Mouse (Mus musculus) neural tube, embryonic 14.5 days (tissue): Measurements from ENCODE around the gene Mgll. TPM values are rescaled to one million over a fixed set of nuclear protein-coding genes. Genes with fewer than 3 reads are reported as not detected.

ENCODE experiments used
- ATAC-seq: fragments of 200-750 bp; cut with Nextera tagmentation; 2 replicates; pipeline ENCODE4 v1.8.0; 2017; ENCODE audit warnings: low read depth, mild to moderate bottlenecking, moderate TSS enrichment, moderate library complexity
- H3K27ac ChIP-seq: fragments of 300-500 bp; sonication (generic); 2 replicates; pipeline ENCODE4 v1.5.1; 2014; ENCODE audit warnings: low read depth, mild to moderate bottlenecking, control low read depth, low read length, moderate library complexity, mixed read lengths
- H3K27me3 ChIP-seq: fragments of 300-500 bp; sonication (generic); 2 replicates; pipeline ENCODE4 v1.6.1; 2014; ENCODE audit warnings: low read length; ENCODE audit not compliant: control insufficient read depth, insufficient read depth
- H3K36me3 ChIP-seq: fragments of 300-500 bp; sonication (generic); 2 replicates; pipeline ENCODE4 v1.6.1; 2014; ENCODE audit warnings: low read length, mixed read lengths; ENCODE audit not compliant: control insufficient read depth, insufficient read depth
- H3K4me1 ChIP-seq: fragments of 300-500 bp; sonication (generic); 2 replicates; pipeline ENCODE4 v1.6.1; 2014; ENCODE audit warnings: low read length; ENCODE audit not compliant: control insufficient read depth, insufficient read depth
- H3K4me2 ChIP-seq: fragments of 300-500 bp; sonication (generic); 2 replicates; pipeline ENCODE4 v1.6.1; 2014; ENCODE audit warnings: mild to moderate bottlenecking, low read depth, low read length, control low read depth
- H3K4me3 ChIP-seq: fragments of 300-500 bp; sonication (generic); 2 replicates; pipeline ENCODE4 v1.5.1; 2014; ENCODE audit warnings: low read depth, low read length, control low read depth, mixed read lengths
- H3K9ac ChIP-seq: fragments of 300-500 bp; sonication (generic); replicated peaks from 2 replicates; pipeline ENCODE4 v1.6.1; 2014; ENCODE audit warnings: low read depth, mild to moderate bottlenecking, control low read depth, low read length, mixed read lengths
- H3K9me3 ChIP-seq: fragments of 300-500 bp; sonication (generic); 2 replicates; pipeline ENCODE4 v1.6.1; 2016; ENCODE audit warnings: low read length; ENCODE audit not compliant: control insufficient read depth
- WGBS: fragments of 180-500 bp; shearing (Covaris S2); extraction: QIAGEN DNeasy Blood & Tissue Kit; methylation state at CpG from one replicate; pipeline ENCODE4 v1.1.7; 2014; 5-methylcytosine and 5-hydroxymethylcytosine counted together
- polyA plus RNA-seq: library from polyadenylated mRNA; unstranded; fragments of >200 nt; fragmentation: Nextera tagmentation; extraction: Ambion mirVana; gene quantifications from 2 replicates; pipeline ENCODE4 v1.2.1, GENCODE M21; 2014

The Mgll gene
- polyA plus RNA-seq, 1 experiment from 2014 or later = 73.4 TPM

DNA sequence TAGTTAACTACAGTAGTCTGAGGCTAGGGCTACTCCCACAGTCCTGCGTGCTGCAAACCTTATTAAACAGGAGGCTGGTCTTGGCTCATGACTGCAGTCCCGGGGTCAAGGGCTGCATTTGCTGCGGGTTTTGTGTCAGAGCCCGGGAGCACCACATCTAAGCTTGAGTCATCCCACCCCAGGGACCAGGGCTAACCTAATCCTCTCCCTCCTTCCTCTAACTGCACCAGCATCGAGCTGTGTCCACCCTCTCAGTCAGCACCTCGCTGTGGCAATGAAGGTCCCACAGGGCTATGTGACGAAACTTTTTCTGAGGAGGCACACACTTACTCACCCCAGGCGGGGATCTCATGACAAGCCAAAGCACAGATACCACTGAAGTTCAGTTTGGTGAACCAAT is 22.1 kb downstream of the Mgll start:
- Histone ChIP-seq H3K4me2 (no peak overlapping the region), H3K27me3 (no peaks in the 10 kb centered on the region), H3K4me3 (no peak overlapping the region), H3K4me1 (peaks cover 28% of the 10 kb centered on the region), H3K27ac (no peak overlapping the region), H3K36me3 (no peaks in the 10 kb centered on the region), H3K9ac (no peak overlapping the region), H3K9me3 (no peaks in the 10 kb centered on the region)
- 88% methylated on average over 8 of the region's 8 CpGs for WGBS
- ATAC-seq = no peak

DNA sequence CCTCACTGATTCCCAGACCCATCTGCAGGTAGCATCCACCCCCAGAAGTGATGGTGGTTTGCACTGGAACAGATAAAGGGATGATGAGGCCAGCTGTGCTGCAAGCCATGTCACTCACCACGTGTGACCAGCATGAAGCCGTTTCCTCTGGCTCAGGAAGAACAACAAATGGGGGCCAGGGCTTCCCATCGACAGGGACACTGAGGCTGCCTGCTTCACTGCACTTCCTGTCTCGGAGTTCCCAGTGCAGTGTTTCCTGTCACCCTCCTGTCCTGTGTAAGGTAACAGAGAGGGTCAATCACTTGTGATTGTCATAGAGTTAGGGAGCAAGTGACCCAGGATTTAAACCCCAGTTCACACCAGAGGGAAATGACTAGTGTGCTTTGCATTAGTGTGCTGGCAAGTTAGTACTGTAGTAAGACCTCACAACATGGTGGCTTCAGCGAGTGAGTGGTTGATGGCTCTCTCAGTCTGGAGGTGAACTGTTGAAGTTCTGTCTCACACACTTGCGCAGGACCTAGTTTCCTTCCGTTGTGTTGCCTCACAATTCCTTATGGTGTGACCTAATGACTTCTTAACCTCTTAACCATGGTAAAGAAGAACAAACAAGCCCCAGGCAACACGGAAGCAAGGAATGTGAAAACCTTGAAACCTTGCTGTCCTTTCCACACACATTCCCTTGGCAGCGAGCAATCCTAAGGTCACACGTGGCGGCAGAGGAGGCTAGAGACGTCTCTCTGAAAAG is 23.3 kb downstream of the Mgll start:
- Histone ChIP-seq H3K9me3 (no peaks in the 10 kb centered on the region), H3K9ac (no peak overlapping the region), H3K4me3 (no peak overlapping the region), H3K27me3 (no peaks in the 10 kb centered on the region), H3K4me2 (no peak overlapping the region), H3K36me3 (no peaks in the 10 kb centered on the region), H3K27ac (no peak overlapping the region), H3K4me1 (peaks cover 17% of the 10 kb centered on the region)
- no peak for ATAC-seq
- WGBS = 82% methylated on average over 12 of the region's 12 CpGs

DNA sequence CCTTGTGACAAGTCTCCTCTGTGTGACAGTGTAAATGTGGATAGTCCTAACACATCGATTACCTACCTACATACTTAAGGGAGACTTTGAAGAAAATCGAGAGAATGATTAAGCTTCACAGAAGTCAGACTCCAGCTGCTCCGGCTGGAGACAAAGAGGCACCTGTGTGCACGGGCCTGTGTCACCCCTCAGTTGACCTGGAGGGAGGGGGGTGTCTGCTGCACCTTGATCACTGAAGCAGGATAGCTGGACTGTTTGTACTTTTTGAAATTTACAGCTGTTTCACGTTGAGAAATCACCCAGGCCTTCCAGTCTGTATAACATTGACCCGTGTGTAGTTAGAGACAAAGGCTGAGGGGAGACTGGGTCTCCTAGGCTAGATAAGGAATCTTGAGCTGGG is 26.7 kb downstream of the Mgll start:
- 68% methylated on average over 6 of the region's 6 CpGs for WGBS
- Histone ChIP-seq H3K9me3 (no peaks in the 10 kb centered on the region), H3K4me1 (0 out of 2 replicates have a peak, but pooled peaks cover 3% of the 10 kb centered on the region), H3K27ac (no peak overlapping the region), H3K4me2 (no peak overlapping the region), H3K9ac (no peak overlapping the region), H3K27me3 (no peaks in the 10 kb centered on the region), H3K36me3 (no peaks in the 10 kb centered on the region), H3K4me3 (no peak overlapping the region)
- ATAC-seq = no peak

DNA sequence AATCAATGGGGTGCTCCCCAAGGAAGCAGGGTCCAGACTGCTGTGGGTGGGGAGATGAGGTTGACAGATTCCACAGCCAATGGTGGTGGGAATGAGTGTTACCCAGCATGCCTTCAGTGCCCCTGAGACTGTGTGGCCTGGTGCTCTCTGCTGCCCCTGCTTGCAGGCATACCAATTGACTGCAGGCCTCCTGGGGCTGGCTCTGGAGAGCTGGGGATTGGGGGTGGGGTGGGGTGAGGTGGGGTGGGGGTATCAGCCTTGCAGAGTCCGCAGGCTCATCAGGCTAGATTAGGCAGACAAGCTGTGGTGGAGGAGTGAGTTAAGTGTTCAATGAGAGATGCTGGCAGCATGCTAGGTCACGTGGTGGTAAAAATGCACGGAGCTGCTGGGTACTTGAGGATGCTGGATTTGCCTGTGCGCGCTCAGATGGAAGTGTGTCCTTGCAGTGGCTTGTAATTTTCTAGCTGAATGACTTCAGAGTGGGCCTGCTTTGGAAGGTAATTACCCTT is 28.6 kb downstream of the Mgll start:
- Histone ChIP-seq H3K4me3 (no peak overlapping the region), H3K27me3 (no peaks in the 10 kb centered on the region), H3K4me2 (no peak overlapping the region), H3K9me3 (no peaks in the 10 kb centered on the region), H3K4me1 (0 out of 2 replicates have a peak, but pooled peaks cover 3% of the 10 kb centered on the region), H3K27ac (no peak overlapping the region; the same call in 1 of the 2 replicates), H3K9ac (no peak overlapping the region), H3K36me3 (no peaks in the 10 kb centered on the region)
- ATAC-seq = peak; percentile 83
- WGBS = 44% methylated on average over 5 of the region's 5 CpGs

DNA sequence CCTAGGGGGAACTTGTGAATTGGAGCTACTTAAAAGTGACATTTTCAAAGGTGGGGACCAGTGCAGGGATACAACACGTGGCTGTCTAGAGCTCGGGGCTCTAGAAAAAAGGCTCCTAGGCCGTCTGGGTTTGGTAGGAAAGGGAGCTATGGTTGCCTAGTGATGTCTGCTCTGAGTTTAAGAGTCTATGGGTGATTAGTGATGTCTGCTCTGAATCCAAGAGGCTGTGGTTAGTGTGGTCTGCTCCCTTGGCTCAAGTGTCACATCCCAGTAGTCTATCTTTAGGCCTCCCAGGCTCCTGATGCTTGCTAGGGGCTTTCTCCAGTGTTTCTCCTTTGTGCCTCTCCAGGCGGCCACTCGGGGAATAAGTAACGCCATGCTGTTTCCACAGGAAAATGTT is 29.4 kb downstream of the Mgll start:
- ATAC-seq = no peak
- Histone ChIP-seq H3K27ac (no peak overlapping the region; the same call in 1 of the 2 replicates), H3K4me2 (no peak overlapping the region), H3K27me3 (no peaks in the 10 kb centered on the region), H3K36me3 (no peaks in the 10 kb centered on the region), H3K9ac (no peak overlapping the region), H3K4me1 (0 out of 2 replicates have a peak, but pooled peaks cover 3% of the 10 kb centered on the region), H3K4me3 (no peak overlapping the region), H3K9me3 (no peaks in the 10 kb centered on the region)
- WGBS = 77% methylated on average over 6 of the region's 6 CpGs

DNA sequence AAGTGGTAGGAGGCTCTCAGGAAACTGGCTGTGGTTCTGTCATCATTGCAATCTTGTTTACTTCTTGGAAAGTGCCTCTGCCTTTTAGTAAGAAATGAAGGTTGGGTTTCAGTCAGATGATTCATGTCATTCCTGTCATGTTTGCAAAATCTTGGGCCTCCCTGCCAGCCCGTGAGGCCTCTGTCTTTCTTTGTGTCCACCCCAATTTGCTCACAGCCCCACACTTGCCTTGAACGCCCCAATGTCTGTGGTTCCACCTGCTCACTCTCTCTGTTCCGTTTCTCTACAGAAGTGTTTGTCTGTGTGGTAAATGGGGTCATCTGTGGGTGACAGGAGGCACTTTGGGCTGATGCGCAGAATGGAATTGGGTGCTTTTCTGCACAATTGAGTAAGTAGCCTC is 32.8 kb downstream of the Mgll start:
- no peak overlapping the region for H3K27ac ChIP-seq
- no peaks in the 10 kb centered on the region for H3K27me3 ChIP-seq
- H3K4me3 ChIP-seq = no peak overlapping the region
- H3K36me3 ChIP-seq = no peaks in the 10 kb centered on the region
- H3K9me3 ChIP-seq = no peaks in the 10 kb centered on the region
- ATAC-seq = no peak
- 87% methylated on average over 4 of the region's 4 CpGs for WGBS
- H3K4me2 ChIP-seq = no peak overlapping the region
- peaks cover 16% of the 10 kb centered on the region; the same call in 1 of the 2 replicates for H3K4me1 ChIP-seq
- H3K9ac ChIP-seq = no peak overlapping the region

DNA sequence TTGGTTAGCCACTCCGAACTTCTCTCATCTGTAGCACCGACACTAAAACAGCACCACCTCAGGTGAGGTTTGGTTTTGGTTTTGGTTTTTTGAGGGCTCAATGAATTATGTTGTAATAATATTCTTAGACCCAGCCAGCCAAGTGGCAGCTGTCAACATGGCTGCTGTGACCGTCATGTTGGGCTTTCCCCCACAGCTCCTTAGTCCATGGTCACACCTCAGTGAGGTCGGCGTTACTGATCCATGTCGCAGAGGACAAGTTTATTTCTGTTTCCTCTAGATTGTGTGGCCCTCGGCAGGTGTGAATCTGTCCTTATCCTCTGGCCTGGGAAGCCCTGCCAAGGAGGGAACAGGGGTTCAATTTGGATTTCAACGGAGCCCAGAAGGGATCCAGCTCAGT is 33.9 kb downstream of the Mgll start:
- no peak overlapping the region for H3K27ac ChIP-seq
- H3K27me3 ChIP-seq = no peaks in the 10 kb centered on the region
- ATAC-seq = no peak
- H3K36me3 ChIP-seq = no peaks in the 10 kb centered on the region
- no peak overlapping the region for H3K9ac ChIP-seq
- 88% methylated on average over 8 of the region's 8 CpGs for WGBS
- H3K9me3 ChIP-seq = no peaks in the 10 kb centered on the region
- no peak overlapping the region for H3K4me2 ChIP-seq
- H3K4me1 ChIP-seq = peaks cover 16% of the 10 kb centered on the region; the same call in 1 of the 2 replicates
- no peak overlapping the region for H3K4me3 ChIP-seq

DNA sequence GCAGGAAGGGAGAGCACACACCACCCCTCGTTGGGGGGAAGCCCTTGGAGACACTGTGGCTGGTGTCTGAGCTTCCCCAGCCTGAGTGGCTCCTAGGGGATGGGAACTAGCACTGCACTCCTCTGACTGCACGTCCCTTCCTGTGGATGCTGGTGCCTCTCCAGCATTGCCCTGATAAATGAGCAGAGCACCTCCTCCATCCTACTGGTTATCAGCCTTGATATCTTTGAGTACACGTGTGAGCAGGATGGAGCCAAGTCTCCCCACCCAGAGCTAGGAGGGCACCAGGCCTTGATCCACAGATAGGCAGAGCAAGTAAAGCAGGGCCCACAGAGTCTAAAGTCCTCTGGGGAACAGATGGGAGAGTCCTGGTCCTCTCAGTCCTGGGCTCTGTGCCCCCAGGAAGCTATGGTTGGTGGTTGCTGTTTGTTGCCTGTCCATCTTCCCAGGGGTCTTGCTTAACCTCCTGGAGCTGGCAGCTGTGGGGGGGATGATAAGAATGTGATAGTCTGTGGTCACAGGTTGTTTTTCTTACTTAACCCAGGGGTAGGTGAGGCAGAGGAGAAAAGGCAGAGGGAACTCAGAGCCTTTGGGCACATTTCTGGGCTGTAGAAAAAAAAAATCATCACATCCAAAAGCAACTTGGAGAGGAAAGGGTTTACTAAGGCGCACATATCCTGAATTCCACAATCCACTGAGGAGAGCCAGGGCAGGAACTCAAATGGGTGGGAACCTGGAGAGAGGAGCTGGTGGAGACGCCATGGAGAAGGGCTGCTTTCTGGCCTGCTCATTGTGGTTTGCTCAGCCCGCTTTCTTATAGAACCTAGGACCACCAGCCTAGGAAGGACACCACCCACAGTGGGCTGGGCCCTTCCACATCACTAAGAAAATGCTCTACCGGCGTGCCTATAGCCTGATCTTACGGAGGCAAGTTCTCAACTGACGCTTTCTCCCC is 34.6 kb downstream of the Mgll start:
- H3K4me1 ChIP-seq = peaks cover 14% of the 10 kb centered on the region; the same call in 1 of the 2 replicates
- H3K36me3 ChIP-seq = no peaks in the 10 kb centered on the region
- H3K9me3 ChIP-seq = no peaks in the 10 kb centered on the region
- no peaks in the 10 kb centered on the region for H3K27me3 ChIP-seq
- H3K27ac ChIP-seq = peak overlapping the region; percentile 63; the same call in 1 of the 2 replicates
- H3K4me3 ChIP-seq = no peak overlapping the region
- WGBS = 83% methylated on average over 10 of the region's 10 CpGs
- no peak overlapping the region for H3K9ac ChIP-seq
- H3K4me2 ChIP-seq = no peak overlapping the region
- ATAC-seq = no peak
